Comparison of ENCODE assay signal across 22 mouse cellular contexts in the genomic region with DNA sequence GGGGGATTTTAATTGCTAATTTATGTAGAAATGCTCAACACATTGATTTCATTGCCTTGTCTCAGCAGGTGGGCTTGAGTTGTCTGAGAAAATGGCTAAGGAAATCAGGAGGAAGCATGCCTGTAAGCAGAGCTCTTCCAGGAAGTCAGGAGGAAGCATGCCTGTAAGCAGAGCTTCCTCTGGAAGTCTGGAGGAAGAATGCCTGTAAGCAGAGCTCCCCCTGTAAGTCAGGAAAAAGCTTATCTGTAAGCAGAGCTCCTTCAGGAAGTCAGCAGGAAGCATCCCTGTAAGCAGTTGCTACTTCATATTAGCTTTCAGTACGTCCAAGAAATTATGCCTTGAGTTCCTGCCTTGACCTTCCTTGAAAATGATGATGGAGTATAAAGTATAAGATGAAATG.
A peak's percentile ranks its signal among the peaks of the same experiment; 100 is the strongest.
DNase-seq lines count a peak whose midpoint lies in the region; ATAC-seq and TF ChIP-seq lines count a peak whose summit lies in the region.
"Had no signal": no experiment of that assay in that cellular context is flagged by ENCODE, and none has a peak within 500 bp of the region (broad histone marks: within the 10 kb centered on the region; RNA-seq: fewer than 3 reads in every experiment).

No protein-coding gene starts in this region.

- H3K9ac ChIP-seq in lung, embryonic 16.5 days (ENCODE audit: low read length) = no peak overlapping the region
- H3K9ac ChIP-seq: embryonic facial prominence, embryonic 13.5 days; embryonic facial prominence, embryonic 15.5 days; forebrain, embryonic 12.5 days had no signal

- no peaks in the 10 kb centered on the region for H3K4me1 ChIP-seq in lung, embryonic 16.5 days (replicated peaks; ENCODE audit: control insufficient read depth, insufficient read depth, low read length)
- H3K4me1 ChIP-seq in lung, adult 2 months (ENCODE audit: control insufficient read depth, insufficient read depth, low read length) = no peaks in the 10 kb centered on the region
- H3K4me1 ChIP-seq: embryonic facial prominence, embryonic 13.5 days; embryonic facial prominence, embryonic 15.5 days; forebrain, embryonic 10.5 days; forebrain, embryonic 12.5 days had no signal

- DNase-seq in lung, postnatal 10 days = no peak
- DNase-seq in lung, postnatal 25 days (ENCODE audit: low spot score) = peak; percentile 2
- DNase-seq in lung, adult 2 months = no peak
- no peak for DNase-seq in yolk sac, embryonic 10.5 days (ENCODE audit: low spot score)
- DNase-seq: adrenal gland, adult 2 months; adrenal gland, postnatal 10 days; adrenal gland, postnatal 25 days; cerebellum, adult 11 months; cerebellum, adult 18-20 months; cerebellum, adult 8-10 months; cerebellum, adult 9-11 months; cerebellum, postnatal 14 days; cerebellum, postnatal 36 days; embryo, embryonic 11 days had no signal

- TF ChIP-seq POLR2A in lung, adult 2 months (IDR thresholded peaks at IDR 0.05; ENCODE audit: borderline replicate concordance, extremely low read depth, low read depth, low read length) = no peak

- no peak overlapping the region for H3K27ac ChIP-seq in lung, embryonic 16.5 days (ENCODE audit: low read length)
- H3K27ac ChIP-seq: embryonic facial prominence, embryonic 13.5 days; embryonic facial prominence, embryonic 15.5 days; forebrain, embryonic 10.5 days; forebrain, embryonic 12.5 days had no signal

- no peak overlapping the region for H3K4me3 ChIP-seq in lung, embryonic 16.5 days (ENCODE audit: low read length)
- no peak overlapping the region for H3K4me3 ChIP-seq in lung, adult 2 months (replicated peaks; ENCODE audit: extremely low read depth, low read depth, low read length)
- H3K4me3 ChIP-seq: embryonic facial prominence, embryonic 13.5 days; embryonic facial prominence, embryonic 15.5 days; erythroblast, embryonic 14.5 days; forebrain, embryonic 10.5 days; forebrain, embryonic 12.5 days had no signal

- H3K4me2 ChIP-seq in lung, embryonic 16.5 days (ENCODE audit: low read depth, low read length) = no peak overlapping the region
- H3K4me2 ChIP-seq: embryonic facial prominence, embryonic 13.5 days; embryonic facial prominence, embryonic 15.5 days; forebrain, embryonic 12.5 days had no signal

- no peaks in the 10 kb centered on the region for H3K9me3 ChIP-seq in lung, embryonic 16.5 days (ENCODE audit: control insufficient read depth, low read length)
- H3K9me3 ChIP-seq: embryonic facial prominence, embryonic 15.5 days; forebrain, embryonic 10.5 days; forebrain, embryonic 12.5 days had no signal

- no peaks in the 10 kb centered on the region for H3K27me3 ChIP-seq in lung, embryonic 16.5 days (ENCODE audit: control insufficient read depth, insufficient read depth, low read depth, low read length)
- H3K27me3 ChIP-seq: embryonic facial prominence, embryonic 13.5 days; embryonic facial prominence, embryonic 15.5 days; forebrain, embryonic 12.5 days had no signal

- WGBS in lung, embryonic 16.5 days = 36% methylated on average over 1 of the region's 1 CpGs
- WGBS in lung, adult 2 months = 26% methylated on average over 1 of the region's 1 CpGs

- ATAC-seq in lung, embryonic 16.5 days (ENCODE audit: low read depth) = peak; percentile 31; the same call in 1 of the 2 replicates
- ATAC-seq: forebrain, embryonic 14.5 days; forebrain, embryonic 16.5 days had no signal

- H3K36me3 ChIP-seq in lung, embryonic 16.5 days (ENCODE audit: control insufficient read depth, insufficient read depth, low read length) = no peaks in the 10 kb centered on the region
- H3K36me3 ChIP-seq: embryonic facial prominence, embryonic 13.5 days; embryonic facial prominence, embryonic 15.5 days; forebrain, embryonic 10.5 days; forebrain, embryonic 12.5 days had no signal

- no peak for TF ChIP-seq CTCF in lung, adult 2 months (IDR thresholded peaks at IDR 0.05; ENCODE audit: insufficient read depth, low read length)
